Mouse (Mus musculus): ENCODE data around the gene Card9. TPM values are rescaled to one million over a fixed set of nuclear protein-coding genes. Genes with fewer than 3 reads are reported as not detected.
A peak's percentile ranks its signal among the peaks of the same experiment; 100 is the strongest.

Gene Card9
- polyA plus RNA-seq, 1 experiment from 2014 or later, result 1.3 TPM

DNA sequence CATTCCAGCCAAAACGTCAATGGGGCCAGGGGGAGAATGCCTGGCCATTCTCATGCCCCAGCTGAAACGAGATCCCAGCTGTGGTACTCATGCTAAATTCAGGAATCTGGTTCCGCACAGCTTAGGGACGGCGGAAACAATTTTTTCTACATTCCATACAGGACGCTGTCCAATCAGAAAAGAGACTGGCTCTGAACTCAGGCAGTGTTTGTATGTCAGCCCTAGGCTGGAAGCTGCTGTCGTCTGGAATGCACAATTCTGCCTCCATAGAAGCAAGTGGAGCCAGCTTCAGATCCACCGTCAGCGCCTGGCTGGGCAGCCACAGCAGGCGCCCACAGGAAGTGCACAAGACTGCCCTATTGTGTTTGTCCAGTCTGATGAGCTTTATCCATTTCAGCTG is 51.0 kb downstream of the Card9 start:
- Histone ChIP-seq H3K9ac (no peak overlapping the region), H3K4me3 (replicated peaks) (no peak overlapping the region), H3K9me3 (no peaks in the 10 kb centered on the region), H3K36me3 (replicated peaks) (no peaks in the 10 kb centered on the region), H3K27me3 (no peaks in the 10 kb centered on the region), H3K4me1 (peaks cover 21% of the 10 kb centered on the region), H3K4me2 (peak overlapping the region; percentile 0; the same call in 1 of the 2 replicates), H3K27ac (peak overlapping the region; percentile 59)
- 23% methylated on average over 10 of the region's 10 CpGs for WGBS
- peak; percentile 63; the same call in 1 of the 2 replicates for ATAC-seq (ENCODE audit: low FRiP score)

DNA sequence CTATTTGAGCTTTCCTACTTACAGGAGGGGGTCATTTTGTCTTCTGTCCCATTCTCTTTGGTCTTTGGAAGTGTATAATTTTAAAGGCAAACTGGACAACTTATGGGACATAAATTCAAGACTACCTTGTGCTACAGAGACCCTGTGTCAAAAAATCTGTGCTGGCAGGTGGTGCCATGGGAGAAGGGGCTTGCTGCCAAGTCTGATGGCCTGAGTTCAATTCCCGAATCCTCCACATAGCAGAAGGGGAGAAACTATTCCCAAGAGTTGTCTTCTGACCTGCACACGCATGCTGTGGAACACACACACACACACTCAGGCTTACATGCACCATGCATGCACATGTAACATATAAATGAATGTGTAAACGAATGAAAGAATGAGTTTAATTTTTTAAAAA is 54.0 kb downstream of the Card9 start:
- Histone ChIP-seq H3K27ac (no peak overlapping the region), H3K4me2 (no peak overlapping the region), H3K36me3 (replicated peaks) (no peaks in the 10 kb centered on the region), H3K9ac (no peak overlapping the region), H3K27me3 (no peaks in the 10 kb centered on the region), H3K4me1 (peaks cover 13% of the 10 kb centered on the region), H3K4me3 (replicated peaks) (no peak overlapping the region), H3K9me3 (no peaks in the 10 kb centered on the region)
- WGBS, result 91% methylated on average over 3 of the region's 3 CpGs
- ATAC-seq (ENCODE audit: low FRiP score), result no peak

DNA sequence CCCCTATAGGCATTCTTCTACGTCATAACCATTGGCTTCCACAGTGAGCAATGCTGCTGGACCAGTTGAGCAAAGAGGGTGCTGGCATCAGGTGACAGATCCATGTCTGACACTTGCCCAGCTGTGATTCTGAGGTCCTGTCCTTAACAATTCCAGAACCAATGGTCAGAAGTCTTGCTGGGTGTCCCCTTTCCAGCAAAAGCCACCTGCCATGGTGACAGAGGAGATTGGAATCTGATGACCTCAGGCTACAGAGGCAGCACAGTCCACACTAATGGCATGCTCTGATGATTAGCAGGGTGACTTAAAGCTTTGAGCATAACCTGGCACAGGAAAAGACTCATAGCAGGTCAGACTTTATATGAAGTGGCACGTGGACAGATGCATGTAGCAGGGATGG is 55.2 kb downstream of the Card9 start:
- H3K9me3 ChIP-seq, result no peaks in the 10 kb centered on the region
- no peak for ATAC-seq (ENCODE audit: low FRiP score)
- H3K4me1 ChIP-seq, result peaks cover 16% of the 10 kb centered on the region
- no peak overlapping the region for H3K4me3 ChIP-seq (replicated peaks)
- H3K9ac ChIP-seq, result no peak overlapping the region
- no peak overlapping the region for H3K4me2 ChIP-seq
- 82% methylated on average over 2 of the region's 2 CpGs for WGBS
- no peak overlapping the region for H3K27ac ChIP-seq
- H3K36me3 ChIP-seq (replicated peaks), result no peaks in the 10 kb centered on the region
- no peaks in the 10 kb centered on the region for H3K27me3 ChIP-seq

DNA sequence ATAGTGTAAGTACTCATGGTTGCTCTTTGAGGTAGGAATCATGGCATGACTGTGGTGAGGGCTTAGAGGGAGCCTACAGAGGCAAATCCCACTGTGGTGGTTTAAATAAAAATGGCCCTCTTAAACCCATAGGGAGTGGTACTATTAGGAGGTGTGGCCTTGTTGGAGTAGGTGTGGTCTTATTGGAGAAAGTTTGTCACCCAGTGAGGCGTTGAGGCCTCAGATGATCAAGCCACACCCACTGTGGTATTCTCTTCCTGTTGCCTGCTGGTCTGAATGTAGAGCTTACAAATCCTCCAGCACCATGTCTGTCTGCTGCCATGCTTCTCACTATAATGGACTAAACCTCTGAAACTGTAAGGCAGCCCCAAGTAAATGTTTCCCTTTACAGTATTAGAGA is 56.0 kb downstream of the Card9 start:
- 84% methylated on average over 1 of the region's 1 CpGs for WGBS

More for the DNA sequence above, 56.0 kb downstream of the Card9 start:
- H3K9ac ChIP-seq, result no peak overlapping the region
- H3K4me3 ChIP-seq (replicated peaks), result no peak overlapping the region
- no peaks in the 10 kb centered on the region for H3K9me3 ChIP-seq
- H3K36me3 ChIP-seq (replicated peaks), result no peaks in the 10 kb centered on the region
- H3K4me1 ChIP-seq, result peaks cover 19% of the 10 kb centered on the region
- no peak overlapping the region for H3K4me2 ChIP-seq
- no peak overlapping the region for H3K27ac ChIP-seq
- peaks cover 6% of the 10 kb centered on the region; the same call in 1 of the 2 replicates for H3K27me3 ChIP-seq
- ATAC-seq (ENCODE audit: low FRiP score), result no peak

Other genes starting within 250 kb of the Card9 start
- gene Nacc2, start 237.7 kb downstream of the Card9 start, polyA plus RNA-seq (2016; fragmentation: Nextera tagmentation; extraction: Ambion mirVana), result 8.4 and 11.0 TPM in 2 replicates
- 0.15 TPM in 1 of 2 replicates, not detected in the other for gene Lhx3, start 152.6 kb downstream of the Card9 start, polyA plus RNA-seq (2016; fragmentation: Nextera tagmentation; extraction: Ambion mirVana)
- gene Qsox2, start 123.4 kb downstream of the Card9 start, polyA plus RNA-seq (2016; fragmentation: Nextera tagmentation; extraction: Ambion mirVana), result 20.0 and 21.4 TPM in 2 replicates
- 0.34 and 0.45 TPM in 2 replicates for gene Ccdc187, start 66.4 kb downstream of the Card9 start, polyA plus RNA-seq (2016; fragmentation: Nextera tagmentation; extraction: Ambion mirVana)
- gene Gpsm1, start 45.4 kb downstream of the Card9 start, polyA plus RNA-seq (2016; fragmentation: Nextera tagmentation; extraction: Ambion mirVana), result 102 and 108 TPM in 2 replicates
- 34.5 and 36.3 TPM in 2 replicates for gene Dnlz, start 8.8 kb downstream of the Card9 start, polyA plus RNA-seq (2016; fragmentation: Nextera tagmentation; extraction: Ambion mirVana)
- 34.3 and 38.9 TPM in 2 replicates for gene Snapc4, start 19.7 kb upstream of the Card9 start, polyA plus RNA-seq (2016; fragmentation: Nextera tagmentation; extraction: Ambion mirVana)
- 167 and 173 TPM in 2 replicates for gene Entr1, start 28.4 kb upstream of the Card9 start, polyA plus RNA-seq (2016; fragmentation: Nextera tagmentation; extraction: Ambion mirVana)
- gene Pmpca, start 28.4 kb upstream of the Card9 start, polyA plus RNA-seq (2016; fragmentation: Nextera tagmentation; extraction: Ambion mirVana), result 120 and 123 TPM in 2 replicates
- 29.2 and 30.6 TPM in 2 replicates for gene Inpp5e, start 48.3 kb upstream of the Card9 start, polyA plus RNA-seq (2016; fragmentation: Nextera tagmentation; extraction: Ambion mirVana)
- gene Sec16a, start 84.3 kb upstream of the Card9 start, polyA plus RNA-seq (2016; fragmentation: Nextera tagmentation; extraction: Ambion mirVana), result 30.0 and 33.9 TPM in 2 replicates
- 49.5 and 61.8 TPM in 2 replicates for gene Notch1, start 155.7 kb upstream of the Card9 start, polyA plus RNA-seq (2016; fragmentation: Nextera tagmentation; extraction: Ambion mirVana)
- gene Egfl7, start 219.1 kb upstream of the Card9 start, polyA plus RNA-seq (2016; fragmentation: Nextera tagmentation; extraction: Ambion mirVana), result 47.9 and 54.9 TPM in 2 replicates
- gene Gm20532, start 225.7 kb upstream of the Card9 start, polyA plus RNA-seq (2016; fragmentation: Nextera tagmentation; extraction: Ambion mirVana), result not detected in 2 replicates
- gene Agpat2, start 243.5 kb upstream of the Card9 start, polyA plus RNA-seq (2016; fragmentation: Nextera tagmentation; extraction: Ambion mirVana), result 5.4 and 6.7 TPM in 2 replicates

Measured in forebrain, embryonic 12.5 days (tissue).